Mouse (Mus musculus): ENCODE data around the gene Nfia. TPM values are rescaled to one million over a fixed set of nuclear protein-coding genes. Genes with fewer than 3 reads are reported as not detected.

The Nfia gene
- polyA plus RNA-seq, 1 experiment: 57.7 TPM

GRCm38 (mm10) chr4:97805896-97806808 is 33.6 kb downstream of the Nfia start:
- Histone ChIP-seq H3K4me3 (replicated peaks; ENCODE audit: extremely low read depth, low read depth, low read length) (no peak overlapping the region), H3K4me1 (ENCODE audit: control insufficient read depth, insufficient read depth, low read length) (peaks cover 7% of the 10 kb centered on the region)
- whole genome bisulfite sequencing: 60% methylated on average over 7 of the region's 7 CpGs
- TF ChIP-seq POLR2A (IDR thresholded peaks at IDR 0.05; ENCODE audit: borderline replicate concordance, extremely low read depth, low read depth, low read length) (no peak), CTCF (IDR thresholded peaks at IDR 0.05; ENCODE audit: insufficient read depth, low read length) (no peak)
- no peak for DNase-seq

GRCm38 (mm10) chr4:97806924-97807323 is 34.4 kb downstream of the Nfia start:
- Histone ChIP-seq H3K4me3 (replicated peaks; ENCODE audit: extremely low read depth, low read depth, low read length) (no peak overlapping the region), H3K4me1 (ENCODE audit: control insufficient read depth, insufficient read depth, low read length) (peaks cover 7% of the 10 kb centered on the region)
- 99% methylated on average over 2 of the region's 2 CpGs for WGBS
- no peak for TF ChIP-seq POLR2A (IDR thresholded peaks at IDR 0.05; ENCODE audit: borderline replicate concordance, extremely low read depth, low read depth, low read length)
- no peak for TF ChIP-seq CTCF (IDR thresholded peaks at IDR 0.05; ENCODE audit: insufficient read depth, low read length)
- DNase-seq: no peak

GRCm38 (mm10) chr4:97808885-97809284 is 36.4 kb downstream of the Nfia start:
- Histone ChIP-seq H3K4me1 (ENCODE audit: control insufficient read depth, insufficient read depth, low read length) (peaks cover 9% of the 10 kb centered on the region), H3K4me3 (replicated peaks; ENCODE audit: extremely low read depth, low read depth, low read length) (no peak overlapping the region)
- no peak for DNase-seq
- TF ChIP-seq CTCF (IDR thresholded peaks at IDR 0.05; ENCODE audit: insufficient read depth, low read length) (no peak), POLR2A (IDR thresholded peaks at IDR 0.05; ENCODE audit: borderline replicate concordance, extremely low read depth, low read depth, low read length) (no peak)
- 70% methylated on average over 3 of the region's 3 CpGs for WGBS

- Histone ChIP-seq H3K4me1 (ENCODE audit: control insufficient read depth, insufficient read depth, low read length) (peaks cover 14% of the 10 kb centered on the region), H3K4me3 (replicated peaks; ENCODE audit: extremely low read depth, low read depth, low read length) (no peak overlapping the region)
- no peak for DNase-seq
- no peak for TF ChIP-seq CTCF (IDR thresholded peaks at IDR 0.05; ENCODE audit: insufficient read depth, low read length)
- WGBS: 69% methylated on average over 4 of the region's 4 CpGs
Observed at GRCm38 (mm10) chr4:97809582-97810295, 37.2 kb downstream of the Nfia start.

GRCm38 (mm10) chr4:97810348-97810939 is 37.9 kb downstream of the Nfia start:
- no peak overlapping the region for H3K4me3 ChIP-seq (replicated peaks; ENCODE audit: extremely low read depth, low read depth, low read length)
- DNase-seq: no peak
- 78% methylated on average over 7 of the region's 7 CpGs for WGBS

GRCm38 (mm10) chr4:97813035-97813434 is 40.5 kb downstream of the Nfia start:
- DNase-seq: no peak
- Histone ChIP-seq H3K4me3 (replicated peaks; ENCODE audit: extremely low read depth, low read depth, low read length) (no peak overlapping the region), H3K4me1 (ENCODE audit: control insufficient read depth, insufficient read depth, low read length) (peaks cover 16% of the 10 kb centered on the region)
- TF ChIP-seq CTCF (IDR thresholded peaks at IDR 0.05; ENCODE audit: insufficient read depth, low read length): no peak
- 67% methylated on average over 5 of the region's 5 CpGs for WGBS

More at GRCm38 (mm10) chr4:97810348-97810939, 37.9 kb downstream of the Nfia start:
- TF ChIP-seq CTCF (IDR thresholded peaks at IDR 0.05; ENCODE audit: insufficient read depth, low read length): no peak
- TF ChIP-seq POLR2A (IDR thresholded peaks at IDR 0.05; ENCODE audit: borderline replicate concordance, extremely low read depth, low read depth, low read length): no peak
- H3K4me1 ChIP-seq (ENCODE audit: control insufficient read depth, insufficient read depth, low read length): peaks cover 16% of the 10 kb centered on the region

GRCm38 (mm10) chr4:97813996-97814395 is 41.5 kb downstream of the Nfia start:
- H3K4me1 ChIP-seq (ENCODE audit: control insufficient read depth, insufficient read depth, low read length): peaks cover 16% of the 10 kb centered on the region

GRCm38 (mm10) chr4:97814515-97814914 is 42.0 kb downstream of the Nfia start:
- H3K4me3 ChIP-seq (replicated peaks; ENCODE audit: extremely low read depth, low read depth, low read length): no peak overlapping the region
- TF ChIP-seq POLR2A (IDR thresholded peaks at IDR 0.05; ENCODE audit: borderline replicate concordance, extremely low read depth, low read depth, low read length) (no peak), CTCF (IDR thresholded peaks at IDR 0.05; ENCODE audit: insufficient read depth, low read length) (no peak)
- no peak for DNase-seq
- H3K4me1 ChIP-seq (ENCODE audit: control insufficient read depth, insufficient read depth, low read length): peaks cover 14% of the 10 kb centered on the region
- 54% methylated on average over 7 of the region's 7 CpGs for whole genome bisulfite sequencing

More at GRCm38 (mm10) chr4:97813996-97814395, 41.5 kb downstream of the Nfia start:
- TF ChIP-seq POLR2A (IDR thresholded peaks at IDR 0.05; ENCODE audit: borderline replicate concordance, extremely low read depth, low read depth, low read length): no peak
- TF ChIP-seq CTCF (IDR thresholded peaks at IDR 0.05; ENCODE audit: insufficient read depth, low read length): no peak
- no peak for DNase-seq
- WGBS: 37% methylated on average over 4 of the region's 4 CpGs
- no peak overlapping the region for H3K4me3 ChIP-seq (replicated peaks; ENCODE audit: extremely low read depth, low read depth, low read length)

GRCm38 (mm10) chr4:97816001-97816400 is 43.5 kb downstream of the Nfia start:
- TF ChIP-seq CTCF (IDR thresholded peaks at IDR 0.05; ENCODE audit: insufficient read depth, low read length) (no peak), POLR2A (IDR thresholded peaks at IDR 0.05; ENCODE audit: borderline replicate concordance, extremely low read depth, low read depth, low read length) (no peak)
- no peak overlapping the region for H3K4me3 ChIP-seq (replicated peaks; ENCODE audit: extremely low read depth, low read depth, low read length)
- peaks cover 15% of the 10 kb centered on the region for H3K4me1 ChIP-seq (ENCODE audit: control insufficient read depth, insufficient read depth, low read length)
- no peak for DNase-seq

Data from lung, adult 2 months (tissue).